Mouse (Mus musculus) granulocyte monocyte progenitor cell, adult 5-6 weeks (primary cell): ENCODE measurements around the gene Sbds. TPM values are rescaled to one million over a fixed set of nuclear protein-coding genes. Genes with fewer than 3 reads are reported as not detected.

Experiments
- ATAC-seq: replicated peaks from 2 replicates; pipeline ENCODE4 v1.8.0; 2016; ENCODE audit warnings: mild to moderate bottlenecking, moderate TSS enrichment, inconsistent platforms; ENCODE audit not compliant: poor library complexity, severe bottlenecking
- total RNA-seq, 2 experiments: library from RNA; stranded (forward) in 1 of 2; stranded (reverse) in 1 of 2; fragments of 200-712, 200-1000 nt in 1 of 2; fragments of >200 nt in 1 of 2; fragmentation: Nextera tagmentation in 1 of 2; gene quantifications; 2 replicates each; pipeline ENCODE4 v1.2.3; 2014 to 2017

Gene Sbds
- 47.8 and 52.4 TPM in 2 replicates for total RNA-seq (2014; fragmentation: Nextera tagmentation)
- 61.0 and 101 TPM in 2 replicates for total RNA-seq (2017)

DNA sequence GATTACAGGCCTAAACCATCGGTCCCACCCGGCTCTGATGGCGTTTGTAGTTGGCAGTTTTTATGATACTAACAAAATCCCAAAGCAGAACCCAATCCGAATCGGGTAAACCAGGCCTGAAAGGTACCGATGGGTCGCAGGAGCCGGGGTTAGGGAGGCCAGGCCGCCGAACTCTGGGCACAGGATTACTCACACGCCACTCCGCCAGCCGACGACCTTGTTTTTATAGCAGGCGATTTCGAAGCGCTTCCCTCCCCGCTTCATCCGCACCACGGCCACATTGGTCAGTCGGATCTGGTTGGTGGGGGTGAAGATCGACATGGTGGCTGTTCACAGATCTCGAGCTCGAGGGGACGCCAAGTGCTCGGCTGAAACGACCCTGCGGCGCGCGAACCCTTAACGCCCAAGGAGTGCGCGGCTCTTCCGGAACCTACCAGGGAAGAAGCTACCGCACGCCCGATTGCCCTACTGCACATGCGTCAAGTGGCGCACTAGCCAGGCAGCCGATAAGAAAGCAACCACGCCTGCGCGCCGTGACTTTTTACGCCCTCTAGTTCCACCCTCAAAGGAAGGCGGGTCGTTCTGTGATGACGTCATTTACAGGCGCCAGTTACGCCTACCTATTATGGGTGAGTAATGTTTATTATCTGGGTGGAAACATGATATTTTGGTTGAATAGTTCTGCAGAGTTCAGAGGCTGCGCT is at the start of gene Sbds, which contains the start of gene Tyw1:
TSS of gene Sbds (minus strand) at position 514 of the 704 bp plus-strand sequence.
TSS of gene Tyw1 (plus strand) at position 603 of the 704 bp plus-strand sequence.
- ATAC-seq = peak; percentile 72

DNA sequence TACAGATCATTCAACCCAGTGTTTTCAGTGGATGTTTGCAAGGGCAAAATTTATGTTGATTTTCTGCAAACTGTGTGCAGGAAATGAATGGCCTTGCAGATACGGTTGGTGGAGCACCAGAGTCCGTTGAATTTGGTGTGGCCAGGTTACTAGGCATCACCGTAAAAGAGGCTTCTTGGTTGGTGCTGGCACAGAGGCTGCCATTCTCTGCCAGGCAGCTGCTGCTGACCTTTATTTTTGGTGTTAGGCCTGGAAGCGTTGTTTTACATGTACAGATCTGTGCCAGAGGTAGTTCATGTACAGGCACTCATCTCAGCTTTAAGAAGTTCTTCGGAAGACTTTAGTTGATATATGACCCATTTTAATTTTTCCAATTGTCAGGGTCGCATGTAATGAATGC is 48.3 kb upstream of the Sbds start:
- no peak for ATAC-seq

DNA sequence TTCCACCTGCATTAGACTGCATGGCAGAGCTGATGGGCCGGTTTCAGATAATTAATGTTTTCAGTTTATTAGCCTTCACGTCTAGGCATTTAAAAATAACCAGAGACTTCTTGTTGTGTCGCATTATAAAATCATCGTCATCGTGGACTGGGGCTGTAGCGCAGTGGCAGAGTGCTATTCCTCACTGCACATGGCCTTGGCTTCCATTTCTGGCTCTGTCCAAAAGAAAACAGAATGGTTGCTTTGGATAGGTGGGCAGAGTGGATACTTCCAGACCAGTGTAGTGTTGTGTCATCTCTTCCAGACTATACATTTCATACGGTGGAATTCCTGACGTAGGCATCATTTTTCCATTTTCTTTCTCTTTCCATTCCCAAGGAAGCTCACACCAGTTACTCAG is 44.2 kb upstream of the Sbds start:
- ATAC-seq = no peak

DNA sequence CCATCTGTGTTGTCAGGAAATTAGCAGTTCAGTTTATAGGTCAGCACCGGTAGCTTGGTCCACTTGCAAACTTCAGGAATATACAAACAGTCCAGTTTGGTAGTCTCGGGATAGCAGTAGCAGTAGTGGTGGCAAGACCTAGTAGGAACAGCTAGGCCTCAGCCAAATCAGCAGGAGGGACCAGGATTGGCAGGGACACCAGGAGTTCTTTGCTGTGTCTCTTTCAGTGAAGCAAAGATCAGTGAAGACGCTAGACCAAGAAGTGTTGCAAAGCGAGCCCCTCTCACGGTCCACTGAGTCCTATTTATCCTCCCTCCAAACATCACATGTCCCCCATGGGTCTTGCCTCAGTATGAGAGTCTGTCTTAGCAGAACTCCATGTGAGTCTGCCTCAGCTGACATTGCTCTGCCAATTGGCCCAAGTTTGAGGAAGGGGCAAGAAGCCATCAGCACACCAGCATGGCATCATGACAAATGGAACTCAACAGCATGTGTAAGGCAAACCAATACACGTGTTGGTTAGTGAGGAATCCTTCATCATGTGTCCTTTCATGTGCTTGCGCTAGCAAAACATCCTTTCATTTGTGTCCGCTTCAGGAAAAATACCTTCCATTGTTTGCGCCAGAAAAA is 43.6 kb upstream of the Sbds start:
- ATAC-seq = no peak

DNA sequence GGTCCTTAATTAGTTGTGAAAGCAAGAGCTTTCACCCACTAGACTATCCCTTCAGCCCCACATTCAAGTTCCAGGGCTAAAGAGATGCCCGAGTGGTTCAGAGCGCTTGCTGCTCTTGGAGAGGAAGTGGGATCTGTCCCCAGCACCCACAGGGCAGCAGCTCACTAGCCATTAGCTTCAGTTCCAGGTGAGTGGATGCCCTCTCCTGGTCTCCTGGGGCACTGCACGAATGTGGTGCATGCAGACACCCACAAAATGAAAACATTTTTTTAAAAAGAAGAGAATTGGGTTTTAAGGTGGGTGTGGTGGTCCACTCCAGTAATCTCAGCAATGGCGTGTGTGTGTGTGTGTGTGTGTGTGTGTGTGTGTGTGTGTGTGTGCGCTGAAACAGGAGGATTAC is 40.7 kb upstream of the Sbds start:
- peak; percentile 48 for ATAC-seq

DNA sequence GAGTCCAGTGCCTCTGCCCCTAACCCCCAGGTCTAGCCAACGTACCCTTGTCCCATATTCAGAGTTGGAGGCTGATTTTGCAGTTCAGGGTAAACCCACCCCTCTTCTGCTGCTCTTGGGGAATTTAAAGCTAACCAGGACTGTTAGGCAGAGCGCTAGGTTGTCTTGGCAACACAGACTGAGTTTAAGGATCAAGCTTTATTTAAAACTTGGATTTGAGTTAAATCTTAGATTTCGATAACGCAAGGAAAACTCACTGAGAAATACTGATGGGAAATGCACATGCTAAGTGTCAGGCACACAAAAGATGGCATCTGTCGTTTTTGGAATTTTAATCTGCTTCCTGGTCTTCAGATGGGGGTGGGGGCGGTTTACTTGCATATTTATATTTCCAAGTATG is 39.3 kb upstream of the Sbds start:
- no peak for ATAC-seq

DNA sequence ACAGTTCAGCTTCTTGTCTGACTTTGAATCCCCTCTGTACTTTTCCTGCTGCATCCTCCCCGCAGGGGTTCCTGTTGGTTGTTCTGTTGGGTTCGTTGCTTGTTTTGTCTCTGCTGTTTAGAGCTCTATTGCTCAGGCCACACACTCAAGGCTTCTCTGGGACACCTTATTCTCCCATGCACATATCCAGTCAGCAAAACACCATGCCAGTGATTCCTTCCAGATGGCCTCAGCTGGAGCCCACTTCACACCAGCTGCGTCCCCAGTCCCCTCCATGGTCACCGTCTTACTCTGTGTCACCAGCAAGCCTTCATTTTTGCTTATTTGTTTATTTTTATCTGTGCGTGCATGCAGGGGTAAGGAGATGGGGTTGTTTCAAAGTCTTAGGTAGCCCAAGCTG is 38.6 kb upstream of the Sbds start:
- ATAC-seq = no peak

DNA sequence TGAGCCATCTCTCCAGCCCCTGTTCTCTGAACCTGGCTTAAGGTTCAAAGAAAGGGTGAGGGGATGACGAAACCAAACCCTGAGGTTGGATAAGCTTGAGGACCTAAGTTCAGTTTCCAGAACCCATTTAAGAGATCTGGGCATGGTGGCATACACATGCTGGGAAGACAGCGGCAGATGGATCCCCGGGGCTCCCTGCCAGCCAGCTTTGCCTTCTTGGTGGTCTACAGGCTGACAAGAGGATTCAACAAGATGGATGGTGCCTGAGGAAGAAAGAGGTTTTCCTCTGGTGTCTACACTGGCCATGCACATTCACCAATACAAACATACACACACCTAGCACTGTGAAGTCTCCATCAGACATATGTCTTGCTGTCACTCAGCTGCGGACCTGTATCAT is 37.6 kb upstream of the Sbds start:
- no peak for ATAC-seq

DNA sequence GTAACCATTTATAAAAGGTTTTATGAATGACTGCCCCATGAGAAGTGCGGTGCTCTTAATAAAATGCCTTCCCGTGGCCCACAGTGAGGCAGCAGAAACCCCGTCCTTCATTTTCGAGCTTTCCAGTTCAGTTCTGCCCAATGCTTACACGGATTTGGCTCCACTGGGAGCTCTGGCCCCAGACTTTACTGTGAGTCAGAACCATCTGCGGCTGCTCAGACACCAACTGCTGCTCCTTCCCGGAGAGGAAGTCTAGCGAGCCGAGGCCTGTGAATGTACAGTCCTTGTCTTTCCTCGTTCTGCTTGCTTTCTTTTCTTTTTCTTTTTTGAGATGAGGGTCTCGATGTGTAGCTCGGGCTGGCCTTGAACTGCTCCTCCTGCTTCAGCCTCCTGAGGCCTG is 35.4 kb upstream of the Sbds start:
- no peak for ATAC-seq

DNA sequence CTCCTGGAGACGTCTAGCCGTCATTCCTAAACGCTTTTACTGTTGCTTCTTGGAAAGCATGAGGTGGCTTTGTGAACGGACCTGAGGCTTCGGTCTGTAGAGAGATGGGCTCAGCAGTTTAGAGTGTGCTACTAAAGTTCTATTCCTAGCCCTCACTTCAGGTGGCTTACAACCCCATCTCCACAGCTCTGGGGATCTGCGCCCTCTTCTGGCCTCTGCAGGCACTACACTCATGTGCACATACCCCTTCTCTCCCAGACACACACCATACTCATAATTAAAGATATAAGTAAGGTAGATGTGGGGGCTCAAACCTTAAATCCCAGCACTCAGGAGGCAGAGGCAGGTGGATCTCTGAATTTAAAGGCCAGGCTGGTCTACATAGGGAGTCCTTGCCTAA is 34.9 kb upstream of the Sbds start:
- no peak for ATAC-seq

DNA sequence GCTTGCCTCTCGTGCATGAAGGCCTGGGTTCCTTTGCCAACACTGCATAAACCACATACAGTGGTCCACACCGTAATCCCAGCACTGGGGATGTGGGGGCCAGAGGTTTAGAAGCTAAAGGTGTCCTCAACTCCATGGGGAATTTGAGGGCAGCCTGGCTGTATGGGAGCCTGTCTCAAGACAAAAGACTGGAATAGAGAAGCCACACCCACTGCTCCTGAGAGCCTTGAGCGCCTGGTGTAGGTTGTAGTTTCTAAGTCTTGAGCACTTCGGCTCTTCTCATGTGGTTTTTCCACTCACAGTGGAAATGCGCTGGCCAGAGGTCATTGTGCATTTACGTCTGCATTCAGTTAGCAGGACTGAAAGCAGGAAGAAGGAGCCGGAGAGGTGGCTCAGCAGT is 32.8 kb upstream of the Sbds start:
- no peak for ATAC-seq

DNA sequence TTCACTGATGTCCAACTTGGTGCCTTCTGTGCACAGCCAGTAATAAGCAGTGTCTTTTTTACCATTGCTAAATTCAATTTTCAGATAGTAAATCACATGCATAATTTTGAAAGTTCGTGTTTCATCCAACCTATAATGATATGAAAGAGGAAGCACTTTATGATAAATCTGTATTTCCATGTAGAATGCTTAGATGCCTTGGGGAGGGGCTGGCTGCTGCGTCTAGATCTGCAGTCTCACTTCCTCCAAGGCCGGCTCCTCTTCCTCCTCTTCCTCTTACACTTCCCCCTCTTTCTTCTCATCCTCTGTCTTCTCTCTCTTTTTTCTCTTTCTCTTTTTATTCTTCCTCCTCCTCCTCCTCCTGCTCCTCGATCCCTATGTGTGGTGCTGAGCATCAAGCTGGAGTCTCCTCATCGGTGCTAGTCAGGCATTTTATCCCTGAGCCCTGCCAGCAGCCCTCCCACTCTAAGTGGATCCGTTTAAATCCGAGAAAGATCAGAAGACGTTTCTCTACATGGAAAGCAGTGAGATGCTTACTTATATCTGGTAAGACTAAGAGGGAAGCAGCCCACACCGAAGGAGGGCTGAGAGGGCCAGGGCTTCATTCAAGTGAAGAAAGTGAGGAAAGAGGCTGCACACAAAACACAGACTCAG is 27.9 kb upstream of the Sbds start:
- peak; percentile 77 for ATAC-seq

DNA sequence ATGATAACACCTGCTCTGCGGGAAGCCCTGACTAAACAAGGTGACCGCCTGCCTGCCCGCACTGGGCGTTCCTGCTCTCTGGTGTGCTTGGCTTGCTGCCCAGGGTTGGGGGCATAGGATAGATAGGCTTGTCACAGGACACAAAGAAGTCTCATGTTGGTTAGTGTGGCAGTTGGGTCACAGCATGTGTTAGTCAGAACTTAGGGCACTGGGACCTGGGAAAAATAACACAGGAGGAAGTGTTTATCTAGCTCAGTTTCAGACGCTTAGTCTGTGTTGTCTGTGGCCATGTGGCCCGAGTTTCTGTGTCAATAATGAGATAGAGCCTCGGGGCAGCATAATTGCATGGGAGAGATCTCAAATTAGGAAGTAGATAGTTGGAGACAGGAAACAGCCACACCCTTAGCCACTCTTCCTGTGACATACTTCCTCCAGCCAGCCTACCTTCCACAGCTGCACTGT is 22.7 kb upstream of the Sbds start:
- ATAC-seq = peak; percentile 81

DNA sequence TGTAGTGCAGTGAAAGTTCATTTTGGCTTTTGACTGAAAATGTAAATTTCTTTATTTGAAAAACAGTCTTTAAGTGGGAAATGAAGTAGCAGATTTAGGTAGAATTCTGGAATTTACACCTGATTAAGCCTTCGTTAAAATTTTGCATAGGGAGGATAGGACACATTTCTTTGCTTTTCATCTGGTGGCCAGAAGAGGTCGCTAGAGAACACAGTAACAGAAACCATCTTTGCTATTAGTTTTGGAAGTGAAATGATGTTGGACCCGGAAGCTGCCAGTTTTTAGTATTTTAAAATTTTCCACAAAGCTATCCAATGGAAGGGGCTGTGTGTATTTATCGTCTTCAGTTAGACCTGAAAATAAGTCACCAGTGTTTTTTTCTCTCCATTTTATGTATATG is 20.2 kb upstream of the Sbds start:
- ATAC-seq = peak; percentile 57

DNA sequence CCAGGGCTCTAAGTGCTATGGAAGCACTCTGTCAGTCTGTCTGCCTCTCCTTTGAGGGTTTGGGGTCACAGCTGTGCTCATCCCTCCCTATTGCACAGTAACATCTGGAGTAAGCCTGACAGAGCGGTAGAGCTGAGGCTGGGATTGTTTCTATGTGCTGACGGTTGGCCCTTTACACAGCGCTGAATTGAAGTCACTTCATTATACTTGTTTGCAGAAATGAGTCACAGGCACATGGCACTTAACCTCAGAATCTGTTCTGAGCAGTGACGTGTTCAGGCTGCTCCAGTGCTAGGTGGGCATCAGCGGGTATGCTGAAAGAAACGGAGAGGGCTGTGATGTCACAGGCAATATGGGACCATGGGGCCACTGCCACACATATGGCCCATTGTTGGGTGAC is 17.7 kb upstream of the Sbds start:
- ATAC-seq = no peak

DNA sequence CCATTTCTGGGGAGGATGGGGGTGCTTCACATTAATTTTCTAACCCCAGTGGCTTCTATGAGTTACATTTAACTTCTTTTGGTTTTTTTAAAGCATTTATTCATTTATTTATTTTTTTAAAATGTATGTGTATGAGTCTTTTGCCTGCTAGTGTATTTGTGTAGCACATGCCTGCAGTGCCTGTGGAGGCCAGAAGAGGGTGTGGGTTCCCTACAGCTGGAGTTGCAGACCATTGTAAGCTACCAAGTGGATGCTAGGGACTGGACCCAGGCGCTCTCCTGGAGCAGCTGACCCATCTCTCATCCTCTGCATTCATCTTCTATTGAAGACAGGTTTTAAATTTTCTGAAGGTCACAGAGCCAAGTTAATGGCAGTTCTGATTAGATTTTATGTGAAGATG is 17.0 kb upstream of the Sbds start:
- ATAC-seq = 0 out of 2 replicates have a peak, but pooled peaks have one; percentile 41

DNA sequence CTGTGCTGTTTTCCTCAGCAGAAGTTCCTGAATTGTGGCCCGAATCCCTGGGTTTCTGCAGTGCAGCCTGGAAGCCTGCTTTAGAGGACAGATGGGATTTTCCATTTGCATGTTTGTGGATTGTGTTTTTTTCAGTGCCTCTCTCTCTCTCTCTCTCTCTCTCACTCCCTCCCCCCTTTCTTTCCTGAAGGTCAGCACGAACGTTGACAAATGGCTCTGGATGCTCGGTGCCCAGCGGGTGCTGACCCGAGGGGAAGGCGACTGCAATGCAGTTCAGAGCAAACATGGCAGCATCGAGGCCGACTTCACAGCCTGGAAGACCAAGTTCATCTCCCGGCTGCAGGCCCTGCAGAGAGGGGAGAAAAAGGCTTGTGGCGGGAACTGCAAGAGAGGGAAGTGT is 13.6 kb upstream of the Sbds start:
- ATAC-seq = no peak

DNA sequence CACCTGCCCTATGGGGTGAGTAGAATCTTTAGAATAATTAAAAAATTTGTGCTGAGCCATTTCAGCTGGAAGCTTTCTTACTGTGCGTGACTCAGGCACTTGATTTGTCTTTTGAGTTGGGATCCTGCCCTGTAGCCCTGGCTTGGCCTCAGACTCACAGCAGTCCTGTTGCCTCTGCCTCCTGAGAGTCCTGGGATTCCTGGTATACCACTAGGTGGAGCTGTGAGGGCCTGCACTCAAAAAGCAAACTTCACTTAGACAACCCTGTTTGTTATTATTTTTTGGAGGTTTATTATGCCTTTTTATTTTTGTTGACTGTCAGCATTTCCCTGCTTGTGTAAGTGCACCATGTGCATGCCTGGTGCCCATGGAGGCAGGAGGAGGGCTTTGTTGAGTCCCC is 12.0 kb upstream of the Sbds start:
- ATAC-seq = peak; percentile 60

DNA sequence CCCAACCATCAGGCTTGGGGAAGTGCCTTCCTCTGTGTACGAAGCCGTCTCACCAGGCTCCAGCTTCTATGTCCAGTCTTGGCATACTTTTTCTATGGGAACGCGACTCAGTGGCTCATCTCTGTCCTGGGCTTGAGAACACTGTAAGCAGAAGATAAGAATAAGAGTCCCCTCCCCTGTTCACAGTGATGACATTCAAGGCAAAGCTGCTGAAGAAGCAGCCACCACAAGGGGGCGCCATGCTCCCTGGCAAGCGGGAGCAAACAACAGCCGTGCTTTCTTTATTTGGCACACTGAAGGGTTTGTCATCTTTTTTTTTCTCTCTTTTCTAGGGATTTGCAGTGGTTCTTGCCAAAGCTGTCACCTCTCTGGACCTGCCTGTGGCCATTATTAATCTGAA is 11.3 kb upstream of the Sbds start:
- 0 out of 2 replicates have a peak, but pooled peaks have one; percentile 31 for ATAC-seq

DNA sequence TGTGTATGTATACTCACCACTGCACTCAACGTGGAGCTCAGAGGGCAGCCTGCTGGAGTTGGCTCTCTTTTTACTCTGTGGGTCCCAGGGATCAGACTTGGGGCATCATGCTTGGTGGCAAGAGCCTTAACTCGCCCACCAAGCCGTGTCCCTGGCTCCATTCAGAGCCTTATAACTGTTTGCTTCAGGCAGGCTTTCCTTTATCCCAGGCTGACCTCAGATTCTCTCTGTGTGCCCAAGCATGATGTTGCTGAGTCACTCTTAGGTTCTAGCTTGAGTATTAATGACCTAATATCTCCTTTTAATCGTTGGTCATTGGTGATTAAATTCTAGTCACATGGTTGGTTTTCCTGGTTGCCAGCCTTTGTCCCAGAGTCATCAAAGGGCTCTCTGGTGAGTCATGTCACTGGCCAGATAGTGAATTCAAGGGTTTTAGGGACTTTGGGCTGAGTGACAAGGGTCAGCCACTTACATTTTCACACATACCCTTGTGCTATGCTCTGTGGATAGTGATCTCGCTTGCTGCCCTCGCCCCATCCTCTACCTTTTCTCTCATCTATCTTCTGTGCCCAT is 9.2 kb upstream of the Sbds start:
- ATAC-seq = no peak

DNA sequence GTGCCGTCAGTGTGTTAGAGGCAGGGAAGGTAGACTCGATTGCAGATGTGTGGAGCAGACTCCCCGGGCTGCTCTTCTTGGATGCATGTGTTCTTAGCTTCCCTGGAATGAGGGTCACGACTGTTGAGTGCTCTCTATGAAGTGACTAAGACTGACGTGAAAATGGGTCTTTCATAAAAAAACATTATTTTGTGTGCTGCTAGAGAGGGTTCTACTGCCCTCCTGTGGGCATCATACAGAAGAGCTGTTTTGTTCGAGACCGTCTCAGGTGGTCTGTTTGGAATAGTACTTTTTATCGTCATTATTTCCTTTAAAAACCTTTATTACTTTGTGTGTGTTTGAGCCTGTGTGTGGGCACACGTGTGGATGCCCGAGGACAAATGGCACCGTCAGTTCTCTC is 8.1 kb upstream of the Sbds start:
- no peak; the same call in 1 of the 2 replicates for ATAC-seq
